Mouse (Mus musculus): Measurements from ENCODE around the gene Gm49358. TPM values are rescaled to one million over a fixed set of nuclear protein-coding genes. Genes with fewer than 3 reads are reported as not detected.

Gm49358 gene
- polyA plus RNA-seq, 1 experiment, result not detected

DNA sequence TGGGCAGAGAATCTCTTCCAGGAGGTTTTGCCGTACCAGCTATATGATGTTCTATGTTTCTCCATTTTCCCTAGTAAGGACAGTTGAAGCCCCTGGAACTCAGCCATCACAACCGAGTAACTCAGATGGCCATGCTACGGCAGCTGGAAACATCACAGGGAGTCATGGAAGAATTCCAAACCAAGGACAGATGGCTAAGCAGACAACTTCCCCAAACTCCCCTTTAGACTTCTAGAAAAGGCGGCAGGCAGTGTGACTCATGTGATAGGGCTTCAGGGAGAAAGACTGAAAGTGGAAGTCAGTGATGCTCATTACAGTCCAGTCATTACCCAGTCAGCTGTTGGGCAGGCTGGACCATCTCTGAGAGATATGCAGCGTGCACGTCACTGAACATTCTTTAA is 8.5 kb downstream of the Gm49358 start:
- H3K9me3 ChIP-seq (replicated peaks; ENCODE audit: control insufficient read depth, insufficient read depth, low read length, poor library complexity, severe bottlenecking), result no peaks in the 10 kb centered on the region
- H3K27ac ChIP-seq (ENCODE audit: insufficient read depth, low read length), result no peak overlapping the region
- peaks cover 2% of the 10 kb centered on the region for H3K4me1 ChIP-seq (ENCODE audit: control insufficient read depth, insufficient read depth, low read length)
- H3K4me3 ChIP-seq (ENCODE audit: low read depth, low read length), result no peak overlapping the region
- no peak overlapping the region for H3K9ac ChIP-seq (ENCODE audit: low read depth, poor library complexity, severe bottlenecking)
- no peaks in the 10 kb centered on the region for H3K27me3 ChIP-seq (ENCODE audit: control insufficient read depth, insufficient read depth, low read length, poor library complexity, severe bottlenecking)
- H3K36me3 ChIP-seq (ENCODE audit: control insufficient read depth, insufficient read depth, low read length, poor library complexity, severe bottlenecking), result no peaks in the 10 kb centered on the region
- no peak for TF ChIP-seq CTCF (IDR thresholded peaks at IDR 0.05; ENCODE audit: low read depth, low read length)
- TF ChIP-seq EP300 (IDR thresholded peaks at IDR 0.05; ENCODE audit: insufficient read depth, low read depth, low read length), result no peak
- TF ChIP-seq POLR2A (IDR thresholded peaks at IDR 0.05; ENCODE audit: insufficient read depth, low read length), result no peak

DNA sequence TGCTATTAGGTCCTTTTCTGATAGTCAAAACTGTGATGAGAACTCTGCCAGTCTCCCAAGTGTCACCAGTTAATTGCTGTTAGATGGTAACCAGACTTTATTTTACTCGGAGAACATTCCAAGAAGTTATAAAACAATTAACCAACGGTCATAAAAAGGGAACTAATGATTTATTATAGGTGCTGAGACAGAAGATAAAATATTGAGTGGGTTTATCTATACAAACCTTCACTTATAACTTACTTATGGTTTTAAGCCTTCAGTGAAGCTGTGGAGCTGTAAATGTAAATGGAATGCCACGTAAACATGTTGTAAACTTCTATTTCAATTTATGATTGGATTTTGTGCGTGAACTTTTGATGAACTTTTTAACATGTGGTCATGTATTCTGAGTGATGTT is 9.6 kb downstream of the Gm49358 start:
- Histone ChIP-seq H3K9me3 (replicated peaks; ENCODE audit: control insufficient read depth, insufficient read depth, low read length, poor library complexity, severe bottlenecking) (no peaks in the 10 kb centered on the region), H3K27me3 (ENCODE audit: control insufficient read depth, insufficient read depth, low read length, poor library complexity, severe bottlenecking) (no peaks in the 10 kb centered on the region), H3K36me3 (ENCODE audit: control insufficient read depth, insufficient read depth, low read length, poor library complexity, severe bottlenecking) (no peaks in the 10 kb centered on the region), H3K4me1 (ENCODE audit: control insufficient read depth, insufficient read depth, low read length) (peaks cover 2% of the 10 kb centered on the region), H3K27ac (ENCODE audit: insufficient read depth, low read length) (no peak overlapping the region), H3K4me3 (ENCODE audit: low read depth, low read length) (no peak overlapping the region), H3K9ac (ENCODE audit: low read depth, poor library complexity, severe bottlenecking) (no peak overlapping the region)
- TF ChIP-seq EP300 (IDR thresholded peaks at IDR 0.05; ENCODE audit: insufficient read depth, low read depth, low read length) (no peak), POLR2A (IDR thresholded peaks at IDR 0.05; ENCODE audit: insufficient read depth, low read length) (no peak), CTCF (IDR thresholded peaks at IDR 0.05; ENCODE audit: low read depth, low read length) (no peak)

DNA sequence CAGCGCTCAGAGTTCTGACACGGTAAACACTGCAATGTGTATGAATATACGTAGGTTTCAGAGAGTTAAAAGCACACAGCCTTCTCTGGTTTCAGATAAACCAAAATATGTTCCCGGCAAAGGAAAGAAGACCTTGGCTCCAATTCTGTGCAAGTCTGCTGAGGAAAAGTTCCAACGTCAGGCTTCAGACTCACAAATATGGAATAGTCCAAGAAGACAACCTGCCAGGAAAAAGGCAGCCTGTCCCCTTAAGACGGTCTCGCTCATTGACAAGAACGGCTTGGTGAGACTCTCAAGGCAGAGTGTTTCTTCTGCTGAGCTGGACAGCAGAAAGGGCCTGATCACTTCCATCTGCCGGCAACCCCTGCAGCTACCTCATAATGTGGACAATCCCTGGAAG is 12.5 kb downstream of the Gm49358 start:
- Histone ChIP-seq H3K27me3 (ENCODE audit: control insufficient read depth, insufficient read depth, low read length, poor library complexity, severe bottlenecking) (no peaks in the 10 kb centered on the region), H3K4me3 (ENCODE audit: low read depth, low read length) (no peak overlapping the region), H3K36me3 (ENCODE audit: control insufficient read depth, insufficient read depth, low read length, poor library complexity, severe bottlenecking) (no peaks in the 10 kb centered on the region), H3K9ac (ENCODE audit: low read depth, poor library complexity, severe bottlenecking) (no peak overlapping the region), H3K4me1 (ENCODE audit: control insufficient read depth, insufficient read depth, low read length) (peaks cover 2% of the 10 kb centered on the region), H3K27ac (ENCODE audit: insufficient read depth, low read length) (no peak overlapping the region), H3K9me3 (replicated peaks; ENCODE audit: control insufficient read depth, insufficient read depth, low read length, poor library complexity, severe bottlenecking) (no peaks in the 10 kb centered on the region)
- TF ChIP-seq CTCF (IDR thresholded peaks at IDR 0.05; ENCODE audit: low read depth, low read length) (no peak), EP300 (IDR thresholded peaks at IDR 0.05; ENCODE audit: insufficient read depth, low read depth, low read length) (no peak), POLR2A (IDR thresholded peaks at IDR 0.05; ENCODE audit: insufficient read depth, low read length) (no peak)

DNA sequence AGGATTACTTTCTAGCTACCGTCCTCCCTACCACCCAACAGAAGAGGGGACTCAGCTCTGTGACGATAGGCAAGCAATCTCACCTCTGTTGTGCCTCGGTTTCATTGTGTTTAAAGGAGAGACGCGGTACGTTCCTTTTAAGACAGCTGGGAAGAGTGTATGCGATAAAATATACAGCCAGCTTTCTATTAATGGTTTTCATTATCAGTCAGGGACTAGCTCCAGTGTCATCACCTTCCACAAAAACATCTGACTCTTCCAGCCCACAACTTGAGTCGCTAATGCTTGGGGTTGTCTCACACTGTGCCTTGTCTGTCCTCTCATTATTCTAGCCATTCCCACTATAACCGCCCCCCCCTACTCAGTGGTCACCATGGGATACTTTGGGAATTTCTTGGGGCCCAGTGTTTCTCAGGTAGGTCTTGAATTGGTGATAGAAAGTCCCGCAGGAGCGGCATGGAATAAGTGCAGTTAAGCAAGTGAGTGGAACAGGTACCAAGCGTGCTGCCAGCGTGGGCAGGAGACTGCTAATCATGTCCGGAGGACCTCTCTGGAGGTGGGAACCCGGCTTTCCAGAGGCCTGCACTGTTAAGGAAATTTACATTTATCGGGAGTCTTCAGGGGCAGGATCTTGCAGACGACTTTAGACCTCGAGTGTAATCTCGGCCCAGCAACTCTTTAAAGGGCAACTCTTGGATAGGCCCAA is 14.0 kb downstream of the Gm49358 start:
- Histone ChIP-seq H3K9me3 (replicated peaks; ENCODE audit: control insufficient read depth, insufficient read depth, low read length, poor library complexity, severe bottlenecking) (no peaks in the 10 kb centered on the region), H3K27me3 (ENCODE audit: control insufficient read depth, insufficient read depth, low read length, poor library complexity, severe bottlenecking) (no peaks in the 10 kb centered on the region), H3K4me3 (ENCODE audit: low read depth, low read length) (peak overlapping the region; percentile 76), H3K36me3 (ENCODE audit: control insufficient read depth, insufficient read depth, low read length, poor library complexity, severe bottlenecking) (no peaks in the 10 kb centered on the region), H3K4me1 (ENCODE audit: control insufficient read depth, insufficient read depth, low read length) (peaks cover 3% of the 10 kb centered on the region), H3K27ac (ENCODE audit: insufficient read depth, low read length) (peak overlapping the region; percentile 23), H3K9ac (ENCODE audit: low read depth, poor library complexity, severe bottlenecking) (peak overlapping the region; percentile 84)
- TF ChIP-seq EP300 (IDR thresholded peaks at IDR 0.05; ENCODE audit: insufficient read depth, low read depth, low read length), result no peak
- no peak for TF ChIP-seq CTCF (IDR thresholded peaks at IDR 0.05; ENCODE audit: low read depth, low read length)
- TF ChIP-seq POLR2A (IDR thresholded peaks at IDR 0.05; ENCODE audit: insufficient read depth, low read length), result no peak

DNA sequence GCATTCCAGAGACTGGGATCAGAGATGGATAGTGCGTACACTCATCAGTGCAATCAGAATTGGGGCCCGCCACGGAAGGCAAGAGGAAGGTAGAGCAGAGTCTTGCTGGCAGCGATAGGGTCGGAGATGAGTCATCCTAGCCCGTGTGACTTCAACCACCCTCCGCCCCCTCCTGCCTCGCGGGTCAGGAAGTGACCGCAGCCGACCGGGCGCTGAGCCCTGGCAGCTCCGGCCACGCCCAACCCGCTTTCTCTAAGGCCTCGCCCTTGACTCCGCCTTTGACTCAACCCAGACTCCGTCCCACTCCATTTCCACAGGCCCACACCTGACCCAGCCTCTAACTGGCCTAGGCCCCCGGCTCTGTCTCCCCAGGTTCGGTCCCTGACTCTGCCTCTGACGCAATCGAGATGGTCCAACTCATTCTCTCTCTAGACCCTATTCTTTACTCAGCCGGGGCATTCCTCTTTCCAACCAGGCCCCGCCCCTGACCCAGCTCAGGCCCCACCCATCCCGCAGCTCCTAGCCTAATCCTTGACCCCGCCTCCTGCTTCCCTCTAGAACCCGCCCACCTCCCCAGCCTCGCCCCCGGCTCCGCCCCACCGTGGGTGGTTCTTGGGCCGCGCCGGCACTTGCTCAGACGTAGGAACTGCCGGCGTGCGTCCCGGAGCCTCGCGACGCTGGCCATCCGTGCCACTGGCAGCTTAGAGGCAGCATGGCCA is 14.8 kb downstream of the Gm49358 start, which contains the start of gene Nt5dc3:
Gene Nt5dc3, plus strand, starts transcription at position 608 of the 719 bp plus-strand sequence.
- Histone ChIP-seq H3K9me3 (replicated peaks; ENCODE audit: control insufficient read depth, insufficient read depth, low read length, poor library complexity, severe bottlenecking) (no peaks in the 10 kb centered on the region), H3K27me3 (ENCODE audit: control insufficient read depth, insufficient read depth, low read length, poor library complexity, severe bottlenecking) (no peaks in the 10 kb centered on the region), H3K27ac (ENCODE audit: insufficient read depth, low read length) (peak within 1 kb of the TSS; percentile 33), H3K36me3 (ENCODE audit: control insufficient read depth, insufficient read depth, low read length, poor library complexity, severe bottlenecking) (no peaks in the 10 kb centered on the region), H3K4me1 (ENCODE audit: control insufficient read depth, insufficient read depth, low read length) (peaks cover 3% of the 10 kb centered on the region), H3K4me3 (ENCODE audit: low read depth, low read length) (peak within 1 kb of the TSS; percentile 76), H3K9ac (ENCODE audit: low read depth, poor library complexity, severe bottlenecking) (peak within 1 kb of the TSS; percentile 84)
- TF ChIP-seq CTCF (IDR thresholded peaks at IDR 0.05; ENCODE audit: low read depth, low read length) (no peak), EP300 (IDR thresholded peaks at IDR 0.05; ENCODE audit: insufficient read depth, low read depth, low read length) (peak; percentile 48; the same call in 1 of the 2 replicates), POLR2A (IDR thresholded peaks at IDR 0.05; ENCODE audit: insufficient read depth, low read length) (no peak)
